Comparison of ENCODE assay signal across 8 mouse cellular contexts in the genomic region with DNA sequence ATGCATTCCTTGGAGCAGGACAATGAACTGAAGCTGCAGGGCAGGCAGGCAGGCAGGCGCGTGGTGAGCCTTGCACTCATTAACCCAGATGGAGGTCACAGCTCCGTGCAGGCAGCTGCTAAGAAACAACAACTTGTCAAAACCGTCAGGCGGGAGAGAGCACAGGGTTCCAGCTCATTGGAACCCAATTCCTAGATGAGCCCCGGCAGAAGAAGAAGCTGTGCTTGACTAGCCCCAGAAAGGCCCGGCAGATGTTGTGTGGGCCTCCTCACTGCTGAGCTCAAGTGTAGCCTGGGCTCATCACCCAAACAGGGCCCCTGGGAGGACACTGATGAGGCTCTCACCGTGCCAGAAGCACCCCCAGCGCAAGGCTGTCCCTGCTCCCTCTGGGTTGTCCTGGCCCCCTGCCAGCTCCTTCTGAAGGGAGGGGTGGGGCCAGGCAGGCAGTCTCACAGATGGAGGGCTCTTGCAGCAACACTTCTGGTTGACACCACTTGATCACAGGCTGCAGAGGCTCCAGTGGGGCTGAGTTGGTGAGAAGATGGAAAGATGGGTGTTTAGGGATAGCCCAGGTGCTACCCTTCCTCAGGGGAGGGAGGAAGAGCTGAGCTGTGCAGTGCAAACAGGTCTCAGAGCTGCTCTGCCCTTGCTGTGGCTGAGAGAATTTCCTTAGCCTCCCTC. TPM values are rescaled to one million over a fixed set of nuclear protein-coding genes. Genes with fewer than 3 reads are reported as not detected.
DNase-seq lines count a peak whose midpoint lies in the region; ATAC-seq lines count a peak whose summit lies in the region.

No protein-coding gene starts in this region.

- H3K4me2 ChIP-seq in kidney, embryonic 14.5 days (replicated peaks; ENCODE audit: low read depth, low read length): peak overlapping the region; percentile 17; the same call in 1 of the 2 replicates

- peak overlapping the region; percentile 60 for H3K27ac ChIP-seq in embryonic facial prominence, embryonic 10.5 days (replicated peaks)
- H3K27ac ChIP-seq in heart, embryonic 10.5 days: peak overlapping the region; percentile 37; the same call in 1 of the 2 replicates
- H3K27ac ChIP-seq in kidney, embryonic 14.5 days (ENCODE audit: low read depth, low read length): peak overlapping the region; percentile 51; the same call in 1 of the 2 replicates

- no peak overlapping the region for H3K9ac ChIP-seq in kidney, embryonic 14.5 days (ENCODE audit: low read depth, low read length)

- ATAC-seq in kidney, embryonic 14.5 days (ENCODE audit: low FRiP score, low TSS enrichment): peak; percentile 91
- no peak for ATAC-seq in erythroid progenitor cell, adult 5-6 weeks (replicated peaks; ENCODE audit: low FRiP score, poor library complexity, severe bottlenecking)

- DNase-seq in 3T3-L1 (ENCODE audit: low read depth, low spot score): peak; percentile 47
- peak; percentile 48 for DNase-seq in Muller cell, postnatal 12 days (ENCODE audit: inconsistent ontology term)
- peak; percentile 36 for DNase-seq in embryonic facial prominence, embryonic 10.5 days (ENCODE audit: low spot score)
- no peak for DNase-seq in heart, embryonic 10.5 days (ENCODE audit: low spot score)
- peak; percentile 54 to 80 for DNase-seq in lung, postnatal 4 days
- no peak for DNase-seq in thymus, postnatal 0 days (ENCODE audit: low spot score)

- 11% methylated on average over 9 of the region's 9 CpGs for WGBS in embryonic facial prominence, embryonic 10.5 days
- WGBS in heart, embryonic 10.5 days: 13% methylated on average over 9 of the region's 9 CpGs
- WGBS in kidney, embryonic 14.5 days: 3% methylated on average over 9 of the region's 9 CpGs

- no peaks in the 10 kb centered on the region for H3K36me3 ChIP-seq in embryonic facial prominence, embryonic 10.5 days (replicated peaks)
- H3K36me3 ChIP-seq in heart, embryonic 10.5 days: no peaks in the 10 kb centered on the region
- H3K36me3 ChIP-seq in kidney, embryonic 14.5 days (ENCODE audit: control insufficient read depth, insufficient read depth, low read length): no peaks in the 10 kb centered on the region

- no peaks in the 10 kb centered on the region for H3K27me3 ChIP-seq in embryonic facial prominence, embryonic 10.5 days (replicated peaks; ENCODE audit: low read depth, poor library complexity, severe bottlenecking)
- H3K27me3 ChIP-seq in heart, embryonic 10.5 days (ENCODE audit: insufficient read depth, poor library complexity, severe bottlenecking): no peaks in the 10 kb centered on the region
- H3K27me3 ChIP-seq in kidney, embryonic 14.5 days (ENCODE audit: control insufficient read depth, insufficient read depth, low read length): no peaks in the 10 kb centered on the region

- peaks cover 10% of the 10 kb centered on the region for H3K4me1 ChIP-seq in embryonic facial prominence, embryonic 10.5 days
- H3K4me1 ChIP-seq in heart, embryonic 10.5 days: peaks cover 13% of the 10 kb centered on the region
- H3K4me1 ChIP-seq in kidney, embryonic 14.5 days (ENCODE audit: control insufficient read depth, insufficient read depth, low read length): peaks cover 9% of the 10 kb centered on the region

- no peaks in the 10 kb centered on the region for H3K9me3 ChIP-seq in embryonic facial prominence, embryonic 10.5 days
- H3K9me3 ChIP-seq in heart, embryonic 10.5 days: no peaks in the 10 kb centered on the region
- no peaks in the 10 kb centered on the region for H3K9me3 ChIP-seq in kidney, embryonic 14.5 days (ENCODE audit: control insufficient read depth, low read length)

- H3K4me3 ChIP-seq in embryonic facial prominence, embryonic 10.5 days: no peak overlapping the region
- peak overlapping the region; percentile 31; the same call in 1 of the 2 replicates for H3K4me3 ChIP-seq in heart, embryonic 10.5 days
- no peak overlapping the region for H3K4me3 ChIP-seq in kidney, embryonic 14.5 days (ENCODE audit: low read length)

RNA-seq across cellular contexts. Expression of a gene that starts 58.8 kb away (rescaled TPM):
- 2.3 and 2.7 TPM in 2 replicates for polyA plus RNA-seq in embryonic facial prominence, embryonic 10.5 days (2016; fragmentation: Nextera tagmentation; extraction: Ambion mirVana)
- 1.2 and 2.1 TPM in 2 replicates for polyA plus RNA-seq in heart, embryonic 10.5 days (2016; fragmentation: Nextera tagmentation; extraction: Ambion mirVana)
- 11.0 and 12.7 TPM in 2 replicates for polyA plus RNA-seq in kidney, embryonic 14.5 days (2014; fragmentation: Nextera tagmentation; extraction: Ambion mirVana)
- 4.6 and 6.1 TPM in 2 replicates for total RNA-seq in erythroid progenitor cell, adult 5-6 weeks (2015; ENCODE audit: low replicate concordance)
- total RNA-seq in erythroid progenitor cell, adult 5-6 weeks (2017; ENCODE audit: low replicate concordance): 4.0 and 5.8 TPM in 2 replicates
- polyA plus RNA-seq in thymus, postnatal 0 days (2015; fragmentation: Nextera tagmentation; extraction: Ambion mirVana): 8.5 and 9.3 TPM in 2 replicates

Comparison
In these comparisons a context has a peak if more than half of its experiments do, and no peak if none do; other contexts are left out.
1. DNase-seq: peak in 3T3-L1 (single experiment), Muller cell, postnatal 12 days (single experiment), embryonic facial prominence, embryonic 10.5 days (single experiment) and lung, postnatal 4 days (2 of 2); none in heart, embryonic 10.5 days (single experiment) and thymus, postnatal 0 days (single experiment).
2. Peak in every context shown above with its lines, with median percentiles within 50 percentile points of each other: H3K27ac ChIP-seq.